8 mouse cellular contexts compared by ENCODE assay signal in the genomic region with DNA sequence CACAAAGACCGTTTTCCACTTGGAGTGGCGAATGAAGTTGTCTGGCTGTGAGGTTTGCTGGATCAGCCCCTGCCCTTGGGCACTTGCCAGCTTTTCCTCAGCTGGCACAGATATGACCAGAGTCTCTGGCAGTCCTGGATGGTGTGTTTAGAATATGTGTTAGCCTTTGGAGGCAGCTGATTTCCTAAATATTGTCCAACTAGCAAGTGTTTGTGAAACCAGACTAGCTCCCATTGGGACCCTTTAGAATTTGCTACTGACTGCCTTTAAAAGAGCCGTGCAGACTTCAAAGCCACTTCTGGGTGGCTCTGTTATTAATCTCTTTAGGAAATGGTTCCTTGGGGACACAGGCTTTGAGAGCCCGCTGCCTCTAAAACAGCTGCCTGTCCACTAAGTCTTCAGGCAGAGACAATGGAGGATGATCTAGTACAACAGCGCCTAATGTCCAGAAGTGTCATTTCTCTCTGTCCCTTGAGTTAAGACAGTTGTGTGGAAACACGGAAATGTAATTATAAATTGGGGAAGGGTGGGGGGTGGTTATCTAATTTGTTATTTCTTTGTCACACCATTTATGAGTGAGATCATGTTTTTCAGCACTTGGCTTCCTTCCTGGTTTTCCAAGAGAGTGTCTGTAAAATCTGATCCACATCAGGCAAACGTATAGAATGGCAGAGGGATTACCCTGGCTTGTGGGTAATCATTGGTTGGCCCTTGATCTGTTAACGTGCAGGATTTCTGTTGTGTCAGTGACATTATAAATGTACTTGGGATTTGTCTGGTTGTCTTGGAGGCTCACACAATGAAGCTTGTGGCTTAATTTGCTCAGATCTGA. TPM values are rescaled to one million over a fixed set of nuclear protein-coding genes. Genes with fewer than 3 reads are reported as not detected.
DNase-seq lines count a peak whose midpoint lies in the region; ATAC-seq and TF ChIP-seq lines count a peak whose summit lies in the region.

No protein-coding gene starts in this region.

- no peaks in the 10 kb centered on the region for H3K9me3 ChIP-seq in lung, embryonic 14.5 days (ENCODE audit: low read depth, low read length)
- no peaks in the 10 kb centered on the region for H3K9me3 ChIP-seq in kidney, postnatal 0 days (replicated peaks; ENCODE audit: low read length)
- no peaks in the 10 kb centered on the region for H3K9me3 ChIP-seq in neural tube, embryonic 12.5 days

- intact Hi-C loops in left cerebral cortex, postnatal 25 days (cut with DNase I) = no loop called here

- no peak for TF ChIP-seq POLR2A in lung, adult 2 months (IDR thresholded peaks at IDR 0.05; ENCODE audit: borderline replicate concordance, extremely low read depth, low read depth, low read length)

- 0 out of 2 replicates have a peak overlapping the region, but pooled peaks have one; percentile 8 for H3K4me2 ChIP-seq in lung, embryonic 14.5 days
- no peak overlapping the region for H3K4me2 ChIP-seq in kidney, postnatal 0 days (ENCODE audit: low read length)
- H3K4me2 ChIP-seq in neural tube, embryonic 12.5 days (replicated peaks) = peak overlapping the region; percentile 10; the same call in 1 of the 2 replicates

- peak overlapping the region; percentile 46; the same call in 1 of the 2 replicates for H3K27ac ChIP-seq in lung, embryonic 14.5 days (ENCODE audit: low read depth)
- H3K27ac ChIP-seq in kidney, postnatal 0 days = 0 out of 2 replicates have a peak overlapping the region, but pooled peaks have one; percentile 25
- H3K27ac ChIP-seq in neural tube, embryonic 12.5 days = no peak overlapping the region

- no peaks in the 10 kb centered on the region for H3K36me3 ChIP-seq in lung, embryonic 14.5 days (ENCODE audit: insufficient read depth)
- H3K36me3 ChIP-seq in kidney, postnatal 0 days (ENCODE audit: insufficient read depth, low read length) = no peaks in the 10 kb centered on the region
- no peaks in the 10 kb centered on the region for H3K36me3 ChIP-seq in neural tube, embryonic 12.5 days

- no peak overlapping the region for H3K9ac ChIP-seq in lung, embryonic 14.5 days
- H3K9ac ChIP-seq in kidney, postnatal 0 days (ENCODE audit: low read depth, low read length) = no peak overlapping the region
- H3K9ac ChIP-seq in neural tube, embryonic 12.5 days = no peak overlapping the region

- H3K4me1 ChIP-seq in lung, embryonic 14.5 days (ENCODE audit: insufficient read depth) = peaks cover 18% of the 10 kb centered on the region
- peaks cover 17% of the 10 kb centered on the region for H3K4me1 ChIP-seq in lung, adult 2 months (ENCODE audit: control insufficient read depth, insufficient read depth, low read length)
- no peaks in the 10 kb centered on the region; the same call in 1 of the 2 replicates for H3K4me1 ChIP-seq in kidney, postnatal 0 days (replicated peaks; ENCODE audit: insufficient read depth, low read length)
- H3K4me1 ChIP-seq in neural tube, embryonic 12.5 days = peaks cover 20% of the 10 kb centered on the region

- ATAC-seq in lung, embryonic 14.5 days (ENCODE audit: insufficient read depth) = peak; percentile 87
- 0 out of 2 replicates have a peak, but pooled peaks have one; percentile 63 for ATAC-seq in kidney, postnatal 0 days (replicated peaks; ENCODE audit: low FRiP score, low read depth)
- peak; percentile 83 for ATAC-seq in neural tube, embryonic 12.5 days (ENCODE audit: low FRiP score, low read depth)

- WGBS in lung, embryonic 14.5 days = 18% methylated on average over 8 of the region's 8 CpGs
- 31% methylated on average over 8 of the region's 8 CpGs for WGBS in lung, adult 2 months
- 33% methylated on average over 8 of the region's 8 CpGs for WGBS in kidney, postnatal 0 days
- WGBS in neural tube, embryonic 12.5 days = 23% methylated on average over 8 of the region's 8 CpGs

- TF ChIP-seq CTCF in lung, embryonic 14.5 days (IDR thresholded peaks at IDR 0.05; ENCODE audit: low read depth) = no peak
- TF ChIP-seq CTCF in lung, adult 2 months (IDR thresholded peaks at IDR 0.05; ENCODE audit: insufficient read depth, low read length) = no peak
- no peak for TF ChIP-seq CTCF in kidney, postnatal 0 days (IDR thresholded peaks at IDR 0.05; ENCODE audit: low read depth)

- H3K4me3 ChIP-seq in lung, embryonic 14.5 days (ENCODE audit: low read depth, low read length) = no peak overlapping the region
- H3K4me3 ChIP-seq in lung, adult 2 months (replicated peaks; ENCODE audit: extremely low read depth, low read depth, low read length) = no peak overlapping the region
- H3K4me3 ChIP-seq in kidney, postnatal 0 days (replicated peaks; ENCODE audit: low read depth, low read length) = no peak overlapping the region
- no peak overlapping the region for H3K4me3 ChIP-seq in neural tube, embryonic 12.5 days

- DNase-seq in adrenal gland, adult (ENCODE audit: inconsistent age in 2 of 2, low spot score in 1 of 2) = peak; percentile 42 to 75
- no peak for DNase-seq in adrenal gland, postnatal 4 days (ENCODE audit: low spot score in 2 of 2)
- peak; percentile 85 for DNase-seq in lung, embryonic 14.5 days
- no peak for DNase-seq in lung, adult 2 months
- DNase-seq in kidney, postnatal 0 days (ENCODE audit: low spot score) = peak; percentile 88
- no peak for DNase-seq in left cerebral cortex, postnatal 25 days (ENCODE audit: low spot score in 2 of 2)
- no peak for DNase-seq in spleen, postnatal 14 days (ENCODE audit: low spot score in 2 of 2)

- no peaks in the 10 kb centered on the region for H3K27me3 ChIP-seq in lung, embryonic 14.5 days (ENCODE audit: insufficient read depth, low read length)
- no peaks in the 10 kb centered on the region for H3K27me3 ChIP-seq in kidney, postnatal 0 days (ENCODE audit: insufficient read depth, low read length)
- H3K27me3 ChIP-seq in neural tube, embryonic 12.5 days (replicated peaks) = no peaks in the 10 kb centered on the region

RNA-seq across cellular contexts. Expression of gene Dock4, which starts 32.1 kb away (rescaled TPM):
- 10 to 100 TPM; 26.5 to 29.6 TPM for total RNA-seq in adrenal gland, postnatal 4 days (2021)
- 24.2 and 28.9 TPM in 2 replicates for polyA plus RNA-seq in lung, embryonic 14.5 days (2014; fragmentation: Nextera tagmentation; extraction: Ambion mirVana)
- polyA plus RNA-seq in lung, adult 2 months (2012; rRNA removed) = 19.7 and 21.9 TPM in 2 replicates
- polyA plus RNA-seq in kidney, postnatal 0 days (2015; fragmentation: Nextera tagmentation; extraction: Ambion mirVana) = 7.0 and 8.7 TPM in 2 replicates
- 40.2 and 42.7 TPM in 2 replicates for polyA plus RNA-seq in neural tube, embryonic 12.5 days (2016; fragmentation: Nextera tagmentation; extraction: Ambion mirVana)
- 10 to 100 TPM; 90.2 to 93.0 TPM for total RNA-seq in left cerebral cortex, postnatal 25 days (2021)

RNA-seq across cellular contexts. Expression of gene Zfp277, which starts 32.1 kb away (rescaled TPM):
- total RNA-seq in adrenal gland, postnatal 4 days (2021) = 10 to 100 TPM; 27.6 to 32.3 TPM
- 45.5 and 46.7 TPM in 2 replicates for polyA plus RNA-seq in lung, embryonic 14.5 days (2014; fragmentation: Nextera tagmentation; extraction: Ambion mirVana)
- polyA plus RNA-seq in lung, adult 2 months (2012; rRNA removed) = 3.5 and 6.1 TPM in 2 replicates
- polyA plus RNA-seq in kidney, postnatal 0 days (2015; fragmentation: Nextera tagmentation; extraction: Ambion mirVana) = 41.8 TPM in 2 replicates
- 30.7 and 31.2 TPM in 2 replicates for polyA plus RNA-seq in neural tube, embryonic 12.5 days (2016; fragmentation: Nextera tagmentation; extraction: Ambion mirVana)
- total RNA-seq in left cerebral cortex, postnatal 25 days (2021) = 10 to 100 TPM; 18.2 to 19.6 TPM

Comparison
In these comparisons a context has a peak if more than half of its experiments do, and no peak if none do; other contexts are left out.
1. DNase-seq: peak in adrenal gland, adult (2 of 2), lung, embryonic 14.5 days (single experiment) and kidney, postnatal 0 days (single experiment); none in adrenal gland, postnatal 4 days (0 of 2), lung, adult 2 months (single experiment), left cerebral cortex, postnatal 25 days (0 of 2) and spleen, postnatal 14 days (0 of 2).
2. Peak in every context shown above with its lines, with median percentiles within 50 percentile points of each other: ATAC-seq.